Mouse (Mus musculus) embryo, embryonic 10.5 days (tissue): ENCODE results near the gene Gm7247.
A peak's percentile ranks its signal among the peaks of the same experiment; 100 is the strongest.
"Not testable (repeated sequence)": the region's sequence is repeated elsewhere in the genome, so short reads cannot be mapped to it uniquely, and the experiment has no call there.

ENCODE experiments used
- DNase-seq: peaks from one replicate; pipeline ENCODE4 v3.0.0-alpha.2; 2015; ENCODE audit warnings: low spot score

Gene Gm7247

GRCm38 (mm10) chr14:51361456-51361855 lies at the start of gene Gm7247:
Gene Gm7247 (plus strand): TSS chr14:51361756.
- DNase-seq: no peak

- DNase-seq: no peak
These were observed 37.6 kb upstream of the Gm7247 start for GRCm38 (mm10) chr14:51324001-51324400.

GRCm38 (mm10) chr14:51346027-51346426 lies 15.5 kb upstream of the Gm7247 start:
- DNase-seq: no peak

- DNase-seq: peak; percentile 37
These were observed 3.2 kb upstream of the Gm7247 start for GRCm38 (mm10) chr14:51358111-51358982.

- DNase-seq: no peak
These were observed 21.2 kb downstream of the Gm7247 start for GRCm38 (mm10) chr14:51382805-51383204.

- DNase-seq: peak; percentile 14
These were observed 22.8 kb downstream of the Gm7247 start for GRCm38 (mm10) chr14:51384351-51384750.

GRCm38 (mm10) chr14:51385741-51386140 lies 24.2 kb downstream of the Gm7247 start:
- DNase-seq: peak; percentile 29

GRCm38 (mm10) chr14:51387768-51388167 lies 26.2 kb downstream of the Gm7247 start:
- no peak for DNase-seq

- DNase-seq: peak; percentile 35
These were observed 26.7 kb downstream of the Gm7247 start for GRCm38 (mm10) chr14:51388222-51388621.

- no peak for DNase-seq
These were observed 49.0 kb downstream of the Gm7247 start, which contains the start of gene Vmn2r88 for GRCm38 (mm10) chr14:51410520-51410919. Gene Vmn2r88 (plus strand): TSS chr14:51410820.

GRCm38 (mm10) chr14:51423885-51424284 lies 62.3 kb downstream of the Gm7247 start:
- no peak for DNase-seq

GRCm38 (mm10) chr14:51430138-51430537 lies 68.6 kb downstream of the Gm7247 start:
- DNase-seq: not testable (repeated sequence)

GRCm38 (mm10) chr14:51434546-51434945 lies 73.0 kb downstream of the Gm7247 start:
- DNase-seq: no peak

- no peak for DNase-seq
These were observed 73.5 kb downstream of the Gm7247 start for GRCm38 (mm10) chr14:51435020-51435419.

- DNase-seq: no peak
These were observed 77.4 kb downstream of the Gm7247 start for GRCm38 (mm10) chr14:51438955-51439354.

GRCm38 (mm10) chr14:51451557-51451956 lies 90.0 kb downstream of the Gm7247 start, which contains the start of gene Vmn2r89:
Gene Vmn2r89 (plus strand): TSS chr14:51451857.
- DNase-seq: not testable (repeated sequence)

GRCm38 (mm10) chr14:51480278-51480677 lies 118.7 kb downstream of the Gm7247 start:
- DNase-seq: not testable (repeated sequence)

GRCm38 (mm10) chr14:51481332-51482015 lies 119.9 kb downstream of the Gm7247 start:
- DNase-seq: not testable (repeated sequence)

- DNase-seq: no peak
These were observed 120.6 kb downstream of the Gm7247 start for GRCm38 (mm10) chr14:51482051-51482715.

GRCm38 (mm10) chr14:51482971-51483381 lies 121.4 kb downstream of the Gm7247 start:
- DNase-seq: not testable (repeated sequence)

GRCm38 (mm10) chr14:51483671-51484070 lies 122.1 kb downstream of the Gm7247 start:
- no peak for DNase-seq

GRCm38 (mm10) chr14:51486111-51486510 lies 124.6 kb downstream of the Gm7247 start:
- DNase-seq: no peak
